Mouse (Mus musculus): ENCODE data around the gene Lbhd2.

The Lbhd2 gene

GRCm38 (mm10) chr12:111448931-111449705 lies 42.5 kb downstream of the Lbhd2 start:
- DNase-seq (ENCODE audit: low spot score) = no peak

GRCm38 (mm10) chr12:111450359-111450758 lies 43.8 kb downstream of the Lbhd2 start:
- DNase-seq (ENCODE audit: low spot score) = no peak

- DNase-seq (ENCODE audit: low spot score) = no peak
Observed at GRCm38 (mm10) chr12:111451561-111451960, 45.0 kb downstream of the Lbhd2 start.

- DNase-seq (ENCODE audit: low spot score) = no peak
Observed at GRCm38 (mm10) chr12:111454021-111454420, 47.4 kb downstream of the Lbhd2 start.

- no peak for DNase-seq (ENCODE audit: low spot score)
Observed at GRCm38 (mm10) chr12:111454543-111455280, 48.1 kb downstream of the Lbhd2 start.

GRCm38 (mm10) chr12:111455311-111455846 lies 48.8 kb downstream of the Lbhd2 start:
- DNase-seq (ENCODE audit: low spot score) = no peak

GRCm38 (mm10) chr12:111455860-111456259 lies 49.3 kb downstream of the Lbhd2 start:
- DNase-seq (ENCODE audit: low spot score) = no peak

- DNase-seq (ENCODE audit: low spot score) = no peak
Observed at GRCm38 (mm10) chr12:111457742-111458141, 51.1 kb downstream of the Lbhd2 start.

Data from ovary, postnatal 10 days (tissue).